Mouse (Mus musculus): ENCODE measurements around the gene Kiss1r. TPM values are rescaled to one million over a fixed set of nuclear protein-coding genes. Genes with fewer than 3 reads are reported as not detected.

Kiss1r gene
- polyA plus RNA-seq (2015; fragmentation: Nextera tagmentation; extraction: Ambion mirVana) = 0.89 and 0.97 TPM in 2 replicates

DNA sequence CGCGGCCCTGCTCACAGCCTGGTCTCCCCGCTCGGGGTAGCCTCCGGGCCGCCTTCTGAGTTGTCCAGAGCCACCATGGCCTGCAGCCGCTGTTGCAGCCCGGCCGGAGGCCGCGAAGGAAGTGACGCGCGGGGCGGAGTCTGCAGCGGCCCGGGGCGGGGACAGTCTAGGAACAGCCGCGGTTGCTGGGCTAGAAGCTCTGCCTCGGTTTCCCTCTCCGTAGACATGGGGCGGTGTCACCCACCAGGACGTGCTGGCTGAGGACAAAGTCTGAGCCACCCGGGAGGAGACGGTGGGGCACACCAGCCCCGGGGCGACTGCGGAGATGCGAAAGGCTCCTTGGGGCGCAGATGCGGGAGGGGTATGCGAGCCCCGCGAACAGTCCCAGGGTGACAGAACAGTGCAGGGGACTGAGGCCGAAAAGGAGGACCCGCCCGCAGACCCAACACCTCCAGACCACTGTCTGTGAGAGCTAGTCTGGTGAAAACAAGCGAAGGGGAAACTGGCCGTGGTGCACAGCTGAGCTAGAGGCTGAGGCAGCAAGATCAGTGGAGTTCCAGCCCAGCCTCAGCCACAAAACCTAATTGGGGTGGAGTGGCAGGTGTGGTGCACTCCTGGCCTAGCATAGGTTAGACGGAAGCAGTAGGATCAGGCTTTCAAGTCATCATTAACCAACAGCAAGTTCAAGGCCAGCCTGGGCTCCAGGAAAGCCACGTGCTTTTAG lies at the start of gene Kiss1r:
Gene Kiss1r, plus strand, starts transcription at position 164 of the 724 bp plus-strand sequence.
- peak within 1 kb of the TSS; percentile 93 for H3K4me2 ChIP-seq (ENCODE audit: low read depth, low read length)
- H3K9ac ChIP-seq (ENCODE audit: low read length) = peak within 1 kb of the TSS; percentile 91
- H3K9me3 ChIP-seq (replicated peaks; ENCODE audit: control insufficient read depth, low read length) = no peaks in the 10 kb centered on the region
- H3K4me3 ChIP-seq (replicated peaks; ENCODE audit: low read length) = peak within 1 kb of the TSS; percentile 72
- peak; percentile 84 for ATAC-seq (ENCODE audit: insufficient read depth, low FRiP score)
- peaks cover 43% of the 10 kb centered on the region for H3K27me3 ChIP-seq (ENCODE audit: control insufficient read depth, insufficient read depth, low read length)
- H3K4me1 ChIP-seq (ENCODE audit: control insufficient read depth, insufficient read depth, low read length) = peaks cover 48% of the 10 kb centered on the region
- H3K36me3 ChIP-seq (ENCODE audit: control insufficient read depth, insufficient read depth, low read length) = 0 out of 2 replicates have a peak, but pooled peaks cover under 1% of the 10 kb centered on the region
- H3K27ac ChIP-seq (ENCODE audit: low read length) = peak within 1 kb of the TSS; percentile 76
- 2% methylated on average over 42 of the region's 42 CpGs for WGBS

DNA sequence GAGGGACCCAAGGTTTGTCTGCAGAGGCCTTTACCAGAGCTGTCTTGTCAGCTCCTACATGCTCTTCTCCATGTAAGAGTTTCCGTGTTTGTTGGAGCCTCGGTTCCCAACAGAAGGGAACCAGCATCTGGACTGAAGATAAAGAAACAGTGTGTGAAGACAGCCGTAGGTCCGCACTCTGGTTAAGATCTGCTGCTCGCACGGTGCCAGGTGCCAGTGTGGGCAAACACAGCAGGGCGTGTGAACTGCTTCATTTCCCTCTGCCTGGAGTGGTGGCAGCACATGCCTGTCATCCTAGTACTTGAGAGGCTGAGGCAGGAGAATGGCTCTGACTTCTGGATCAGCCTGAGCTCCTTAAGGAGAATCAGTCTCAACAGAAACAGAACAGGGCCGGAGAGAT lies 44.9 kb upstream of the Kiss1r start:
- H3K9ac ChIP-seq (ENCODE audit: low read length) = no peak overlapping the region
- no peaks in the 10 kb centered on the region for H3K27me3 ChIP-seq (ENCODE audit: control insufficient read depth, insufficient read depth, low read length)
- H3K4me2 ChIP-seq (ENCODE audit: low read depth, low read length) = no peak overlapping the region
- no peak overlapping the region for H3K4me3 ChIP-seq (replicated peaks; ENCODE audit: low read length)
- no peaks in the 10 kb centered on the region for H3K9me3 ChIP-seq (replicated peaks; ENCODE audit: control insufficient read depth, low read length)
- H3K36me3 ChIP-seq (ENCODE audit: control insufficient read depth, insufficient read depth, low read length) = no peaks in the 10 kb centered on the region
- ATAC-seq (ENCODE audit: insufficient read depth, low FRiP score) = no peak
- H3K27ac ChIP-seq (ENCODE audit: low read length) = no peak overlapping the region
- peaks cover 8% of the 10 kb centered on the region for H3K4me1 ChIP-seq (ENCODE audit: control insufficient read depth, insufficient read depth, low read length)
- 84% methylated on average over 8 of the region's 8 CpGs for WGBS

DNA sequence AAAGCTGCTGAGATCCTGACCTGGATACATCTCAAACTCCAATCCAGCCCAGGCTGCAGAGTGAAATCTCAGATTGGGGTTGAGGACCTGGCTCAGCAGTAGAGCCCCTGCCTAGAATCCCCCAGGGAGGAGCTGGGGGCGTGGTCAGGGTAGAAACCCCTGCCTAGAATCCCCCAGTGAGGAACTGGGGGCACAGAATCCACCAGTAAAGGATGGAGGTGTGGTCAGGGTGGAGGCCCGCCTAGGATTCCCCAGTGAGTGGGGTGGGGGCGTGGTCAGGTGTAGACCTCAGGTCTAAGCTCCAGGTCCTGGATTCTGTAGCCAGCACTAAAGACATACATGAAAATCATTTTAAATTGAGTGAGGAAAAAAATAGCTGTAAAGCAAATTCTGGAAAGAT lies 43.9 kb upstream of the Kiss1r start:
- Histone ChIP-seq H3K4me3 (replicated peaks; ENCODE audit: low read length) (no peak overlapping the region; the same call in 1 of the 2 replicates), H3K9me3 (replicated peaks; ENCODE audit: control insufficient read depth, low read length) (no peaks in the 10 kb centered on the region), H3K36me3 (ENCODE audit: control insufficient read depth, insufficient read depth, low read length) (no peaks in the 10 kb centered on the region), H3K9ac (ENCODE audit: low read length) (no peak overlapping the region), H3K27me3 (ENCODE audit: control insufficient read depth, insufficient read depth, low read length) (no peaks in the 10 kb centered on the region), H3K4me2 (ENCODE audit: low read depth, low read length) (no peak overlapping the region), H3K4me1 (ENCODE audit: control insufficient read depth, insufficient read depth, low read length) (peaks cover 8% of the 10 kb centered on the region), H3K27ac (ENCODE audit: low read length) (no peak overlapping the region)
- ATAC-seq (ENCODE audit: insufficient read depth, low FRiP score) = no peak
- 37% methylated on average over 3 of the region's 3 CpGs for WGBS

DNA sequence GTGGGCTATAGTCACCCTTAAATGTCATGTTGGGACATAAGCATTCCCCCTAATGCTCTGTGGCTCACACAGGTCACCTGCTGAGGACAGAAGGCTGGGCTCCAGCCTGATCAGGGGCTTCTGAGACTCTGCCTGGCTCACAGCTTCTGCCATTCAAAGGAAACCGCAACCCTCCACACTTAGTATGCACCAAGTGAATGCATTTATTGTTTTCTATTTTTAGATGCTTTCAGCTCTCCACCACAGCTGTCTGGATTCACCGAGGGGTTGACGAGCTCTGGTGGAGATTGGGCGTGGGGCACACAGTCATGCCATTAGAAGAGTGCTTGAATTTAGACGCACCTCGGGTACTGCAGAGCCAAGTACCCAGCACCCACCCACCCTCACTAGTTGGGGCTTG lies 43.5 kb upstream of the Kiss1r start:
- H3K27me3 ChIP-seq (ENCODE audit: control insufficient read depth, insufficient read depth, low read length) = no peaks in the 10 kb centered on the region
- H3K9me3 ChIP-seq (replicated peaks; ENCODE audit: control insufficient read depth, low read length) = no peaks in the 10 kb centered on the region
- H3K4me2 ChIP-seq (ENCODE audit: low read depth, low read length) = peak overlapping the region; percentile 99
- no peak for ATAC-seq (ENCODE audit: insufficient read depth, low FRiP score)
- peak overlapping the region; percentile 67 for H3K4me3 ChIP-seq (replicated peaks; ENCODE audit: low read length)
- 10% methylated on average over 6 of the region's 6 CpGs for whole genome bisulfite sequencing
- no peaks in the 10 kb centered on the region for H3K36me3 ChIP-seq (ENCODE audit: control insufficient read depth, insufficient read depth, low read length)
- peaks cover 8% of the 10 kb centered on the region for H3K4me1 ChIP-seq (ENCODE audit: control insufficient read depth, insufficient read depth, low read length)
- no peak overlapping the region for H3K27ac ChIP-seq (ENCODE audit: low read length)
- H3K9ac ChIP-seq (ENCODE audit: low read length) = peak overlapping the region; percentile 85

DNA sequence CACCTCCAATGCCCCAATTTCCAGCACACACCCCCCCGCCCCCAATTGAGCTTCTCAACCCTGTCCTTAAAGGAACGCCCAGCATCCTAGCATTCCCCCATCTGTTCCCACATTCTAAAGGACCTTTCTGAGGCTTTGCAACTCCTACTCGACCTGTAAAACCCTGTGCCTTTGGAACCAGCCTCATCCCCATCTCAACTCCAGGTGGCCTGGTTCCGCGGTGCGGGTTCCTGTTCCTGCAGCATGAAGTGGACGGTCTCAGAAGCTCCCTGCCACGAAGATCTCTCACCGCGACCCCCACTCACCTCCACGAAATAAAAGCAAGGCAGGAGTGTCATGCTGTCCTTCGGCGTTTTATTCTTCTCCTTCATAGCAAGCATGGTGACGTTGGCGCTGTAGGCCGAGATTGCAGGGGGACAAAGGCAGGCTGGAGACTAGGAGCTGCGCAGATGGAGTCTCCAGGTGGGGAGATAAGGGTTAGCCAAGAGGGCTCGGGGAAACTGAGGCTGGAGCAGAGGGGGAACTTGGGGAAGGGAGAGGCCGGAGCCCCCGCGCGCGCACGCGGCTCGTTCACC lies 43.0 kb upstream of the Kiss1r start:
- peaks cover 8% of the 10 kb centered on the region for H3K4me1 ChIP-seq (ENCODE audit: control insufficient read depth, insufficient read depth, low read length)
- H3K36me3 ChIP-seq (ENCODE audit: control insufficient read depth, insufficient read depth, low read length) = no peaks in the 10 kb centered on the region
- peak overlapping the region; percentile 67 for H3K4me3 ChIP-seq (replicated peaks; ENCODE audit: low read length)
- ATAC-seq (ENCODE audit: insufficient read depth, low FRiP score) = no peak
- 2% methylated on average over 26 of the region's 26 CpGs for WGBS
- H3K9me3 ChIP-seq (replicated peaks; ENCODE audit: control insufficient read depth, low read length) = no peaks in the 10 kb centered on the region
- H3K27me3 ChIP-seq (ENCODE audit: control insufficient read depth, insufficient read depth, low read length) = no peaks in the 10 kb centered on the region
- peak overlapping the region; percentile 99 for H3K4me2 ChIP-seq (ENCODE audit: low read depth, low read length)
- H3K27ac ChIP-seq (ENCODE audit: low read length) = 0 out of 2 replicates have a peak overlapping the region, but pooled peaks have one; percentile 16
- peak overlapping the region; percentile 85 for H3K9ac ChIP-seq (ENCODE audit: low read length)

DNA sequence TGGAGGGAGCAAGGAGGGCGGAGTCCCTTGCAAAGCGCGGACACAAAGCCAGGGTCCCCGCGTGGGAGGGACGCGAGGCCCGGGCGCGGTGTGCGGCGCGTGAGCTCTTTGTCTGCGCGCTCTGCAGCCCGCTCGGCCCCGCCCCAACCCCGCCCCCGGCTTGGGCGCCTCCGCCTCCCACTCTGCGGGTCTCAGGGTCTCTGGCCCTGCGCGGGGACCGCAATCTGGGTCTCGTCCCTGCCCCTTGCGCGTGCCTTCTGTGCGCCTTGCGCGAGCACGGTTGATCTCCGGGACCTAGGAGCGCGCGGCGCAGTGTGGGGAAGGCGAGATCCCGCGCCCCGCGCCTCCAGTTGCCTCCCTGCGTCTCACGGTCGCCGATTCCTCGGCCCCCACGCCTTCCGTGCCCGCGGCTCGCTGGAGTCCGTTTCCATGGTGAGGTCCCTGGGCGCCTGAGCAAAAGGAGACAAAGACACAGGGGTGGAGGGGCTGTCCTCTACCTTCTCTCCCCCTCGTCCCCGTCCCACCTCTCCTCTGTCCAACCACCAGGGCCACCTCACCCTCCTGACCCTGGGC lies 42.4 kb upstream of the Kiss1r start, which contains the start of the genes Prtn3 and Plppr3:
Gene Prtn3, plus strand, starts transcription at position 187 of the 573 bp plus-strand sequence.
Gene Plppr3, minus strand, starts transcription at position 345 of the 573 bp plus-strand sequence.
- H3K4me2 ChIP-seq (ENCODE audit: low read depth, low read length) = peak within 1 kb of the TSS; percentile 99
- H3K9me3 ChIP-seq (replicated peaks; ENCODE audit: control insufficient read depth, low read length) = no peaks in the 10 kb centered on the region
- peak within 1 kb of the TSS; percentile 67 for H3K4me3 ChIP-seq (replicated peaks; ENCODE audit: low read length)
- peak within 1 kb of the TSS; percentile 85 for H3K9ac ChIP-seq (ENCODE audit: low read length)
- H3K4me1 ChIP-seq (ENCODE audit: control insufficient read depth, insufficient read depth, low read length) = peaks cover 8% of the 10 kb centered on the region
- ATAC-seq (ENCODE audit: insufficient read depth, low FRiP score) = peak; percentile 76
- H3K27ac ChIP-seq (ENCODE audit: low read length) = 0 out of 2 replicates have a peak within 1 kb of the TSS, but pooled peaks have one; percentile 16
- no peaks in the 10 kb centered on the region for H3K27me3 ChIP-seq (ENCODE audit: control insufficient read depth, insufficient read depth, low read length)
- under 1% methylated on average over 56 of the region's 57 CpGs for WGBS
- H3K36me3 ChIP-seq (ENCODE audit: control insufficient read depth, insufficient read depth, low read length) = no peaks in the 10 kb centered on the region

DNA sequence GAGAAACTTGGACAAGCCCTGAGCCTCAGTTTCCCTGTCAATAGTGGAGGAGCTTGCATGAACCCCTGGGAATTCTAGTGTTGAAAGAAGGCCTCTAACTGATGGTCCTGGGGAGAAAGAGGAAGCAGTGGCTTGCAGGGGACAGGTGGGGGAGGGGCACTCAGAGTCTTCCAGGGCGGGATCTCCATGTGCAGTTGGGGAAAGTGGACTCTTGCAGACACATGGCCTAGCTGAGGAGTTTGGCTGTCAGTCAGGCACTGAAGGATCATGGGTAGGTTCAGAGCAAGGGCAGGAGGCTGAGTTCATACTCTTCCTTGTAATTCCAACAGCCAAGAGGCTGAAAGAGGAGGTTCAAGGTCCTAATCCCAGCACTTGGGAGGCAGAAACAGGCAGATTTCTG lies 39.6 kb upstream of the Kiss1r start:
- H3K4me2 ChIP-seq (ENCODE audit: low read depth, low read length) = no peak overlapping the region
- H3K27ac ChIP-seq (ENCODE audit: low read length) = no peak overlapping the region
- no peaks in the 10 kb centered on the region for H3K36me3 ChIP-seq (ENCODE audit: control insufficient read depth, insufficient read depth, low read length)
- no peak overlapping the region for H3K9ac ChIP-seq (ENCODE audit: low read length)
- H3K4me3 ChIP-seq (replicated peaks; ENCODE audit: low read length) = no peak overlapping the region
- ATAC-seq (ENCODE audit: insufficient read depth, low FRiP score) = no peak
- H3K27me3 ChIP-seq (ENCODE audit: control insufficient read depth, insufficient read depth, low read length) = no peaks in the 10 kb centered on the region
- H3K9me3 ChIP-seq (replicated peaks; ENCODE audit: control insufficient read depth, low read length) = no peaks in the 10 kb centered on the region
- WGBS = 36% methylated on average over 1 of the region's 1 CpGs
- peaks cover 8% of the 10 kb centered on the region for H3K4me1 ChIP-seq (ENCODE audit: control insufficient read depth, insufficient read depth, low read length)

DNA sequence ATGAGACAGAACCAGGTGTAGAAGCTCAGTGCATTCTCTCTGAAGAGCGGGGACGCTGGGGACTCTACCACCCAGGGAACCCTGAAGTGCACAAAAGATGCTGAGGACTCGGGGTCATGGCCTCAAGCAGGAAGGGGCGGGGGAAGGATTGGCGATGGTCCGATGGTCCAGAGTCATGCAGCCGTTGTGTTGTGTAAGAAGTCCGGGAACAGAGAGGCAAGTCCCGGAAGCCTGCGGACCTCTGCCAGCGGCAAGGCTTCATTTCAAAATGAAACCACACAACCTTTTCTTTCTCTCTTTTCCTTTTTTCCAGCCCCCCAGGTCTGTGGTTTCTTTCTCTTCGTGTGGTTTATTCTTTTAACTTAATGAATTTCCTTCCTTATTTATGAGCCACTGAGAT lies 39.0 kb upstream of the Kiss1r start:
- Histone ChIP-seq H3K4me2 (ENCODE audit: low read depth, low read length) (no peak overlapping the region), H3K9me3 (replicated peaks; ENCODE audit: control insufficient read depth, low read length) (no peaks in the 10 kb centered on the region), H3K27me3 (ENCODE audit: control insufficient read depth, insufficient read depth, low read length) (no peaks in the 10 kb centered on the region), H3K4me3 (replicated peaks; ENCODE audit: low read length) (no peak overlapping the region), H3K4me1 (ENCODE audit: control insufficient read depth, insufficient read depth, low read length) (peaks cover 8% of the 10 kb centered on the region), H3K9ac (ENCODE audit: low read length) (no peak overlapping the region), H3K36me3 (ENCODE audit: control insufficient read depth, insufficient read depth, low read length) (no peaks in the 10 kb centered on the region), H3K27ac (ENCODE audit: low read length) (no peak overlapping the region)
- ATAC-seq (ENCODE audit: insufficient read depth, low FRiP score) = no peak
- WGBS = 55% methylated on average over 12 of the region's 12 CpGs

DNA sequence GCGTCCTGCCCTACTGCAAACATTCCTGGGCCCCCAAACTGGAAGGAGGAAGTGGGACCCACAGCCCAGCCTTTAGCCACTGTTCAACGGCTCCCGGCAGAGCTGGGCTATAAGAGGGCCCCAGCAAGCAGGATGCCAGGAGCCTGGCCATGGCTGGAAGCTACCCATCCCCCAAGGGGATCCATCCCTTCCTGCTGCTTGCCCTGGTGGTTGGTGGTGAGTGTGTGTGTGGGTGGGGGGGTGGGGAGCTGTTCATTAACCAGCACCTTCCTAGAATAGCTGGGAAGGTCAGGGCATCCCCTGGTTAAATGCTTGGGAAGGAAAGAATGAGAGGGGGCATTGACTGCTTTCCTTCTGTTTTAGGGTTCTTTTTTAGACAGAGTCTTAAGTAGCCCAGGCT lies 37.2 kb upstream of the Kiss1r start:
- Histone ChIP-seq H3K4me1 (ENCODE audit: control insufficient read depth, insufficient read depth, low read length) (peaks cover 3% of the 10 kb centered on the region; the same call in 1 of the 2 replicates), H3K27me3 (ENCODE audit: control insufficient read depth, insufficient read depth, low read length) (no peaks in the 10 kb centered on the region), H3K27ac (ENCODE audit: low read length) (no peak overlapping the region), H3K4me3 (replicated peaks; ENCODE audit: low read length) (no peak overlapping the region), H3K4me2 (ENCODE audit: low read depth, low read length) (no peak overlapping the region), H3K9ac (ENCODE audit: low read length) (no peak overlapping the region), H3K9me3 (replicated peaks; ENCODE audit: control insufficient read depth, low read length) (no peaks in the 10 kb centered on the region), H3K36me3 (ENCODE audit: control insufficient read depth, insufficient read depth, low read length) (no peaks in the 10 kb centered on the region)
- no peak for ATAC-seq (ENCODE audit: insufficient read depth, low FRiP score)
- WGBS = 19% methylated on average over 3 of the region's 3 CpGs
